Mouse (Mus musculus): ENCODE results near the gene Fkbp7. TPM values are rescaled to one million over a fixed set of nuclear protein-coding genes. Genes with fewer than 3 reads are reported as not detected.

The Fkbp7 gene
- polyA plus RNA-seq, 1 experiment, result not detected

DNA sequence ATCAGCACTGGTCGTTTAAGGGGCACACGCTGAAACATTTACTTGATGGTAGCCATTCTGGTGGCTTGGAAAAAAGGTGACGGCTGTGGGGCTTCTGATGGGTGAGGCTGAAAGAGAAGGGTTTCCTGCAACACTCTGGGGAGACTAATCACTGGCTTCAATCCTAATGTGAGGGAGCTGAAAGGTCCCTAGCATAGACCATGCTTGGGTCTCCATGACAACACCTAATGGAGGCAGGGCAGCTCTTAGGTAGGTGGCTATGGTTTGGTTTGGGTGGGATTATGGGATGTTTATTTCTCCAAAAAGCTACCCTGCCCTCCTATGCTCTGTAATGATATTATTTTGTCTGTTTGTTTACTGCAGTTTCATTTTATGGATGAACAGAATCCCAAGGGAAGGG, 17.5 kb downstream of the Fkbp7 start:
- Histone ChIP-seq H3K4me1 (ENCODE audit: control insufficient read depth, insufficient read depth, low read length) (no peaks in the 10 kb centered on the region), H3K4me3 (ENCODE audit: insufficient read depth, low read depth, low read length) (no peak overlapping the region), H3K27ac (ENCODE audit: insufficient read depth, low read depth, low read length) (no peak overlapping the region)
- TF ChIP-seq POLR2A (IDR thresholded peaks at IDR 0.05; ENCODE audit: insufficient read depth, low read depth, low read length) (no peak), CTCF (IDR thresholded peaks at IDR 0.05; ENCODE audit: insufficient read depth, low read depth, low read length) (no peak)
- 85% methylated on average over 3 of the region's 3 CpGs for WGBS

- 81% methylated on average over 5 of the region's 5 CpGs for WGBS
- H3K4me1 ChIP-seq (ENCODE audit: control insufficient read depth, insufficient read depth, low read length), result no peaks in the 10 kb centered on the region
Measured at GRCm38 (mm10) chr2:76654646-76655045, 18.3 kb downstream of the Fkbp7 start.

DNA sequence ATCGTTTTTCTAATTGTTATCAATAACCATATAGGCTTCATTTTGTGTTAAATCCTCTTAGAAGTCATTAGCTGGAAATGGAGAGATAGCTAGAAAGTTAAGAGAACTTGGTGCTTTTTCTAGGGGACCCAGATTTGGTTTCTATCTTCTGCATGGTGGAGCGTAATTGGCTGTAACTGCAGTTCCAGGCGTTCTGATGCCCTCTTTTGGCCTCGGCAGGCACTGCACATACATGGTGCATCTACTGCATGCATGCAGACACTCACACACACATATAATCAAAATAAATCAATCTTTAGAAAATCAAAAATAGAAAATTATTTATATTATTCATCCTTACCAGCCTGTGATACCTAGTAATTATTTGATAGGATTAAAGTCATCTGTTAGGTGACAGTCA, 19.8 kb downstream of the Fkbp7 start:
- H3K4me3 ChIP-seq (ENCODE audit: insufficient read depth, low read depth, low read length), result no peak overlapping the region
- WGBS, result 97% methylated on average over 4 of the region's 4 CpGs
- TF ChIP-seq CTCF (IDR thresholded peaks at IDR 0.05; ENCODE audit: insufficient read depth, low read depth, low read length) (no peak), POLR2A (IDR thresholded peaks at IDR 0.05; ENCODE audit: insufficient read depth, low read depth, low read length) (no peak)
- peaks cover 2% of the 10 kb centered on the region; the same call in 1 of the 2 replicates for H3K4me1 ChIP-seq (ENCODE audit: control insufficient read depth, insufficient read depth, low read length)
- no peak overlapping the region for H3K27ac ChIP-seq (ENCODE audit: insufficient read depth, low read depth, low read length)

More at GRCm38 (mm10) chr2:76654646-76655045, 18.3 kb downstream of the Fkbp7 start:
- H3K27ac ChIP-seq (ENCODE audit: insufficient read depth, low read depth, low read length), result no peak overlapping the region
- TF ChIP-seq CTCF (IDR thresholded peaks at IDR 0.05; ENCODE audit: insufficient read depth, low read depth, low read length), result no peak
- no peak overlapping the region for H3K4me3 ChIP-seq (ENCODE audit: insufficient read depth, low read depth, low read length)

DNA sequence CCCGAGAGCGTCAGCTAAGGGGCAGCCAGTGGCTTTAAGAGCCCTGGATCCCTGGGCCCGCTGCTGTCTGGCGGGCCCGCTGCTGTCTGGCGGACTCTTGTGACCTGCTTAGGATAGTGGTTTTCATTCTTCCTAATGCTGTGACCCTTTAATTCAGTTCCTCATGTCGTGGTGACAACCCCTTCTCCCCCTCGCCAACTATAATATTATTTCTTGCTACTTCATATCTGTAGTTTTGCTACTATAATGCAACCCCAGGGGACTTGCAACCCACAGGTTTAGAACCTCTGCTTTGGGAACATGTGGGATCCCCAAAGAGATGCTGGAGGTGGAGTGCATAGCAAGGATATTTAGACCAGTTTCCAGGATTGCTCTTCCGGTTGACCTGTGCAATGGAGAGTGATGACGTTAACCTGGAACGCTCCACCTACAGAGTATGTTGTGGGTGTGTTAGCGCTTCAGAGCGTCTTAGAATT, 24.2 kb downstream of the Fkbp7 start:
- Histone ChIP-seq H3K4me3 (ENCODE audit: insufficient read depth, low read depth, low read length) (peak overlapping the region; percentile 63), H3K4me1 (ENCODE audit: control insufficient read depth, insufficient read depth, low read length) (peaks cover 2% of the 10 kb centered on the region), H3K27ac (ENCODE audit: insufficient read depth, low read depth, low read length) (no peak overlapping the region)
- 24% methylated on average over 13 of the region's 13 CpGs for WGBS
- no peak for TF ChIP-seq POLR2A (IDR thresholded peaks at IDR 0.05; ENCODE audit: insufficient read depth, low read depth, low read length)
- no peak for TF ChIP-seq CTCF (IDR thresholded peaks at IDR 0.05; ENCODE audit: insufficient read depth, low read depth, low read length)

DNA sequence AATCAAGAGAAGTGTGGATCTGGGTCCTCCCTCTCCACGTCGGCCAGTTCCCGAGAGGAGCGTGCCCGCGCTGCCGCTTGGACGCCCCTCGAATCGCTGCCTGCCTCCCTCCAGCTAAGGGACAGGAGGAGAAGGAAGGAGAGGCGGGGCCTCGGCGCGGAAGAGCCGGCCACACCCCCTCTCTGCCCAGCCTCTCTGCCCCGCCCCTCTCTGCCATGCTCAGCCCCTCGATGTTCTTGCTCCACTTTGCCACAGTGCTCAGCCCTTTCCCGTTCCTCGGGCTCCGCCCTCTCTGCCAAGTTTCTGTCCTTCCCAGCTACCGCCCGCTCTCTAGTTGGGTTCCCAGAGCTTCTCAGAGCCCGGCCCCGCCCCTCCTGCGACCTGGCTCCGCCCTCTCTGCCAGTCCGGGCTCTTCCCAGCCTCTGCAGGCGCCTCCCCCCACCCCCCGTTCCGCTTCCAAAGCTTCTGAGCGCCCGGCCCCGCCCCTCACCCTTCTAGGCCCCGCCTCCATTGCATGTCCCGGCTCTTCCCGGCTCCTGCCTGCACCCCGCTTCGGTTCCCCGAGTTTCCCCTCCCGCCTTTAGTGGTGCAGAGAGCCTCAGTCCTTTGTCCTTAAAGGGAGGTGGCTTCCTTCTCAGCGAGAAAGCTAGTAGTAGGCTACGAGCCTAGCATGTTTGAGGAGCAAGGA, 24.9 kb downstream of the Fkbp7 start, which contains the start of the genes Prkra and Pjvk:
Prkra (minus strand) TSS at position 133 of the 688 bp plus-strand sequence.
Pjvk (plus strand) TSS at position 594 of the 688 bp plus-strand sequence.
- TF ChIP-seq POLR2A (IDR thresholded peaks at IDR 0.05; ENCODE audit: insufficient read depth, low read depth, low read length) (no peak; the same call in none of the 2 replicates), CTCF (IDR thresholded peaks at IDR 0.05; ENCODE audit: insufficient read depth, low read depth, low read length) (no peak)
- WGBS, result under 1% methylated on average over 41 of the region's 42 CpGs

GRCm38 (mm10) chr2:76647441-76647869, 25.5 kb downstream of the Fkbp7 start:
- no peak overlapping the region for H3K27ac ChIP-seq (ENCODE audit: insufficient read depth, low read depth, low read length)
- TF ChIP-seq POLR2A (IDR thresholded peaks at IDR 0.05; ENCODE audit: insufficient read depth, low read depth, low read length) (no peak), CTCF (IDR thresholded peaks at IDR 0.05; ENCODE audit: insufficient read depth, low read depth, low read length) (no peak)
- WGBS, result under 1% methylated on average over 31 of the region's 32 CpGs
- H3K4me1 ChIP-seq (ENCODE audit: control insufficient read depth, insufficient read depth, low read length), result peaks cover 2% of the 10 kb centered on the region
- H3K4me3 ChIP-seq (ENCODE audit: insufficient read depth, low read depth, low read length), result peak overlapping the region; percentile 63

More for the DNA sequence above, 24.9 kb downstream of the Fkbp7 start, which contains the start of the genes Prkra and Pjvk:
- Histone ChIP-seq H3K4me3 (ENCODE audit: insufficient read depth, low read depth, low read length) (peak within 1 kb of the TSS; percentile 63), H3K4me1 (ENCODE audit: control insufficient read depth, insufficient read depth, low read length) (peaks cover 2% of the 10 kb centered on the region), H3K27ac (ENCODE audit: insufficient read depth, low read depth, low read length) (no peak within 1 kb of the TSS)

DNA sequence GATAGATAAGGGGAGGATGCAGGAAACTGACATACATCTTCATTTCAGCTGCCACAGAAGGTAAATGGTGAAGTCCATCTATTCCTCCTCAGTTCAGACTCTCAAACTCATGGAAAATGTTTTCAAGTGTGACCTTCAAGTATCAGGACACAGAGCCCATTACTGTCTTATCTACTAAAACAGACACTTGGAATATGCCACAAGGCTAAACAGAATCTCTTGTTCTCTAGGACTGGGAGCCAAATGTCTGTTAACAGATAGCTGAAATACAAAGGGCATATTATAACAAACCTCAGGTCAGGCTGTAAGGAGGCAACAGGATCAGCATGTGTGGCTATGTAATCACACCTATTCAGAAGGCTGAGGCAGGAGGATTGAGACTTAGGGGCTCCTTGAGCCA, 29.1 kb downstream of the Fkbp7 start:
- no peak overlapping the region for H3K4me3 ChIP-seq (ENCODE audit: insufficient read depth, low read depth, low read length)
- TF ChIP-seq POLR2A (IDR thresholded peaks at IDR 0.05; ENCODE audit: insufficient read depth, low read depth, low read length), result no peak
- TF ChIP-seq CTCF (IDR thresholded peaks at IDR 0.05; ENCODE audit: insufficient read depth, low read depth, low read length), result no peak
- no peak overlapping the region for H3K27ac ChIP-seq (ENCODE audit: insufficient read depth, low read depth, low read length)
- peaks cover 2% of the 10 kb centered on the region for H3K4me1 ChIP-seq (ENCODE audit: control insufficient read depth, insufficient read depth, low read length)

- H3K4me1 ChIP-seq (ENCODE audit: control insufficient read depth, insufficient read depth, low read length), result no peaks in the 10 kb centered on the region
- WGBS, result 96% methylated on average over 2 of the region's 2 CpGs
- no peak overlapping the region for H3K27ac ChIP-seq (ENCODE audit: insufficient read depth, low read depth, low read length)
- TF ChIP-seq CTCF (IDR thresholded peaks at IDR 0.05; ENCODE audit: insufficient read depth, low read depth, low read length) (no peak), POLR2A (IDR thresholded peaks at IDR 0.05; ENCODE audit: insufficient read depth, low read depth, low read length) (no peak)
- H3K4me3 ChIP-seq (ENCODE audit: insufficient read depth, low read depth, low read length), result no peak overlapping the region
Measured at GRCm38 (mm10) chr2:76639637-76640036, 33.3 kb downstream of the Fkbp7 start.

DNA sequence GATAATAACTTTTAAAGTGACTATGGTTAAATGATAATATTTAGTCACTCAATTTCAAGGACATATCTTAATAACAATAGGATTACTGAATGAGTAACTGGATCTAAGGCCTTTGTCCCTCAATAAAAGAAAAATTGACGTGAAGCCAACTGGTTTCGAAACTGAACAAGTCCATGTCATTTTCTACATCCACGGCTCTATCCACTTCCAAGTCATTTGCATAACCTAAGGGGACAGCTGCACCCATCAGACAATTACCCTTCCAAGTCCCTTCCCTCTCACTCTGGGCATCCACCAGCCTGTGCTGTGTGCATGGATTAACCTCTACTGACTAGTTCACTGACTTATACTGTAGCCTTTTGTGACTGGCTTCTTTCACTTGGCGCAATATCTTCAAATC, 41.3 kb downstream of the Fkbp7 start:
- H3K27ac ChIP-seq (ENCODE audit: insufficient read depth, low read depth, low read length), result no peak overlapping the region
- H3K4me1 ChIP-seq (ENCODE audit: control insufficient read depth, insufficient read depth, low read length), result no peaks in the 10 kb centered on the region
- no peak for TF ChIP-seq CTCF (IDR thresholded peaks at IDR 0.05; ENCODE audit: insufficient read depth, low read depth, low read length)
- no peak for TF ChIP-seq POLR2A (IDR thresholded peaks at IDR 0.05; ENCODE audit: insufficient read depth, low read depth, low read length)
- 67% methylated on average over 4 of the region's 4 CpGs for WGBS
- H3K4me3 ChIP-seq (ENCODE audit: insufficient read depth, low read depth, low read length), result no peak overlapping the region

Data from olfactory bulb, adult 2 months (tissue).